Mouse (Mus musculus): ENCODE measurements at regions not wholly inside any gene's neighbourhood (a gene's known extent, or its start where the extent isn't known, plus 50 kb on each side); places are given as distances from the start of the nearest gene placed in this dataset.

DNA sequence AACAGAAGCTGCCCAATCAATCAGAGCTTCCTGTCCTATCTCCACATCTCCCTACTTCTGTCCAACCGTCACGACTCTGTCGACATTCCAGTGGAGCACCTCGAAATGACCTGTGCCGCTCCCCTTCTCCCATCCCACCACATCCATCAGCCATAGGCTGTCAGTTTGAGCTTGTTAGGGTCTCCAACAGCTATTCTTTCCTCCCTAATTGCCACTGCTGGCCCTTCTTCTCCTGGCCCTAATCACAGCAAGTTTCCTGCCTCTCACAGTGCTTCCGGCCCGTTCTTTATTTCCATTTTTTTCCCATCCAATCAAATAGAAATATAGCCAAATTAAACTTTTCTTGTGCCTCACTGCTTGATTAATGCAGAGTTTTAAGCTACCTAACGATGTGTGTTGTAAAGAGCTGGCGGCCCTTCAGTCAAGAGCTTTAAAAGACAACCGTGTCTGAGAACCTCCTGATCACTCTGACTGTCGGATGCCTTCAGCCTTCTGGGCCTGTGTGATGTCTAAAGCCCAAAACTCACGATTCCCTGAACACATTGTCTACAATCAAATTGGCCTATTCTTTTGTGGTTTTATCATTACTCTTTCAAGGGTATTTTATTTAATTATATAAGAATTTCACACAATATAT is 270.3 kb downstream of the Tgfb2 start:
- Histone ChIP-seq H3K4me3 (ENCODE audit: low read depth, low read length) (no peak overlapping the region), H3K27me3 (ENCODE audit: control insufficient read depth, insufficient read depth, low read depth, low read length) (no peaks in the 10 kb centered on the region), H3K9ac (ENCODE audit: low read depth, low read length) (no peak overlapping the region), H3K4me1 (ENCODE audit: control insufficient read depth, low read depth, low read length) (no peaks in the 10 kb centered on the region), H3K36me3 (ENCODE audit: control insufficient read depth, insufficient read depth) (no peaks in the 10 kb centered on the region), H3K27ac (ENCODE audit: low read length) (no peak overlapping the region), H3K9me3 (replicated peaks; ENCODE audit: control insufficient read depth, low read length) (no peaks in the 10 kb centered on the region), H3K4me2 (ENCODE audit: low read depth, low read length) (no peak overlapping the region)
- no peak for ATAC-seq (ENCODE audit: low read depth)
- 42% methylated on average over 12 of the region's 12 CpGs for WGBS (ENCODE audit: insufficient replicate concordance)

DNA sequence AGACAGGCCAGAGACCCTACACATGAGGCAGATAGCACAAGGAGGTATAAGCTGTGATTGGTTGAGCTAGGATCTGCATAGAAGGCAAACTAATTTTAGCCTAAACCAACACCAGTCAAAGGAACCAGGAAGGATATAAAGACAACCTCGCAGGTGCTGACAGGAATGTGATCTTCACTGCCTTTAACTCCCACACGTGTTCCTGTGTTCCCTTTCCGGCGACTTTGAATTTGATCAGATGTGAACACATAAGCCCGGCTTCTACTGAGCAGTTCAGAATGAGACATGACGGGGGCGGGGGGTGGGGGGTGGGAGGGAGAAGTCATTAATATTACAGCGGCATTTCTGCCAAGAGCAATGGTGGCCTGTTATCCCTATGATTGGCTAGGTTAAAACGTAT is 271.0 kb downstream of the Tgfb2 start:
- H3K4me1 ChIP-seq (ENCODE audit: control insufficient read depth, low read depth, low read length) = no peaks in the 10 kb centered on the region
- no peak for ATAC-seq (ENCODE audit: low read depth)
- no peak overlapping the region for H3K4me2 ChIP-seq (ENCODE audit: low read depth, low read length)
- WGBS (ENCODE audit: insufficient replicate concordance) = 52% methylated on average over 9 of the region's 9 CpGs
- H3K27ac ChIP-seq (ENCODE audit: low read length) = no peak overlapping the region
- no peaks in the 10 kb centered on the region for H3K36me3 ChIP-seq (ENCODE audit: control insufficient read depth, insufficient read depth)
- no peak overlapping the region for H3K4me3 ChIP-seq (ENCODE audit: low read depth, low read length)
- no peaks in the 10 kb centered on the region for H3K27me3 ChIP-seq (ENCODE audit: control insufficient read depth, insufficient read depth, low read depth, low read length)
- H3K9ac ChIP-seq (ENCODE audit: low read depth, low read length) = no peak overlapping the region
- no peaks in the 10 kb centered on the region for H3K9me3 ChIP-seq (replicated peaks; ENCODE audit: control insufficient read depth, low read length)

DNA sequence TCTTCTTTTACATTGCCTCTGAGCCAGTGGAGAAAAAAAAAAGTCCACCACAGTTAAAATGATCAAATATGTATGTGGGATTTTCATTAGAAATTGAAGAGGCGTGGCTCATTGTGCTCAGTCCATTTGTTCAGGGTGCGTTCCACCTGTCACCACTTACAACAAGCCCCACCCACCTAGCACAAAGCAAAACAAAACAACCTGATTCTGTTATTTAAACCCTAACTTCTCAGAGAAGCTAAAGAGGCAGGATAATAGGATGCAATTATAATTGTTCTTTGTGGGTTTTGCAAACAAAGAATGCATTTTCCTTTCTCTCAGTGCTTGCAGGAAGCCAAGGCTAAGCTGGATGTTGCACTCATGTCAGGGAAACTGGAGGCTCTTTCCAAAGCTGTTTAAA is 271.8 kb downstream of the Tgfb2 start:
- Histone ChIP-seq H3K36me3 (ENCODE audit: control insufficient read depth, insufficient read depth) (no peaks in the 10 kb centered on the region), H3K4me1 (ENCODE audit: control insufficient read depth, low read depth, low read length) (no peaks in the 10 kb centered on the region), H3K9ac (ENCODE audit: low read depth, low read length) (no peak overlapping the region), H3K27ac (ENCODE audit: low read length) (no peak overlapping the region), H3K4me2 (ENCODE audit: low read depth, low read length) (no peak overlapping the region), H3K27me3 (ENCODE audit: control insufficient read depth, insufficient read depth, low read depth, low read length) (no peaks in the 10 kb centered on the region), H3K4me3 (ENCODE audit: low read depth, low read length) (no peak overlapping the region), H3K9me3 (replicated peaks; ENCODE audit: control insufficient read depth, low read length) (no peaks in the 10 kb centered on the region)
- WGBS (ENCODE audit: insufficient replicate concordance) = 52% methylated on average over 2 of the region's 2 CpGs
- ATAC-seq (ENCODE audit: low read depth) = no peak

DNA sequence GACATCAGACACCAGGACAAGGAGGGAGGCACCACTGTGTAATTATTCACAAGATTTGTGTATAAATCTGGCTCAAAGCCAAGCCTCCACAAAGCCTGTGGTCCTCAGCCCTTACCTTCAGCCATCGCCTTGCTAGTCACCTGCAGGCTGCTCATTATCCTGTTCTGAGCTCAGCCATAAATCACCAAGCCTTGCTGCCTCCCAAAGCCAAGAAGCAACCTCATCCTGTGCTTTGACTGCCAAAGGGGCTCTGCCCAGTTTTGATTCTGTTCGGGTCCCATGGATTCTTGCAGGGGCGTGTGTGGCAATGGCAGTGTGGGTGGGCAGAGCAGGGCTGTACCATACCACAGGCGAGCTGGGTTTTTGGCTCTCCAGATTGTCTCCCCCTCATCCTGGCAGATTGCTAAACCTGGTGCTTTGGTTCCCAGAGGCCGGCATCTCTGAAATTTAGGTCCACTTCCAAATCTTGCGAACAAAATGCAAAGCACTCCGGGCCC is 272.6 kb downstream of the Tgfb2 start:
- H3K9me3 ChIP-seq (replicated peaks; ENCODE audit: control insufficient read depth, low read length) = no peaks in the 10 kb centered on the region
- ATAC-seq (ENCODE audit: low read depth) = no peak
- no peaks in the 10 kb centered on the region for H3K4me1 ChIP-seq (ENCODE audit: control insufficient read depth, low read depth, low read length)
- H3K36me3 ChIP-seq (ENCODE audit: control insufficient read depth, insufficient read depth) = no peaks in the 10 kb centered on the region
- no peak overlapping the region for H3K4me3 ChIP-seq (ENCODE audit: low read depth, low read length)
- H3K4me2 ChIP-seq (ENCODE audit: low read depth, low read length) = no peak overlapping the region
- no peaks in the 10 kb centered on the region for H3K27me3 ChIP-seq (ENCODE audit: control insufficient read depth, insufficient read depth, low read depth, low read length)
- H3K9ac ChIP-seq (ENCODE audit: low read depth, low read length) = no peak overlapping the region
- no peak overlapping the region for H3K27ac ChIP-seq (ENCODE audit: low read length)
- WGBS (ENCODE audit: insufficient replicate concordance) = 64% methylated on average over 7 of the region's 7 CpGs

DNA sequence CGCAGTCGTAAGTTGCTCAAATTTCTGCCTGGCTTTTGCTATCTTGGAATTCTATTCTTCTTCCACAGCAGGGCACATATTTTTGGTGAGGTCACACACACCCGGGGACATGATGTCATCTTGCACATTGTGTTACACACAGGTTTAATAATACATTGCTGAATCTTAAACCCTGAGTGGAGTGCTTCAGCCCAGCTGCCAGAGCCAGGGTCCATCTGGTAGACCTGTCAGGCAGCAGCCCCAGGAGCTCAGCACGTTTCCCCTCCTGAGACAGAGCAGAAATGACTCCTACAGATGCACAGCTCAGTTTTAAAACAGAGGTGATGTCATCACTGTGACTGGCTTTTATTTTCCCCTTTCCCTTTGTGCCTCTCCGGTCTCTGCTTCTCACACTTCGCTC is 280.4 kb downstream of the Tgfb2 start:
- no peaks in the 10 kb centered on the region for H3K9me3 ChIP-seq (replicated peaks; ENCODE audit: control insufficient read depth, low read length)
- WGBS (ENCODE audit: insufficient replicate concordance) = 59% methylated on average over 6 of the region's 6 CpGs

DNA sequence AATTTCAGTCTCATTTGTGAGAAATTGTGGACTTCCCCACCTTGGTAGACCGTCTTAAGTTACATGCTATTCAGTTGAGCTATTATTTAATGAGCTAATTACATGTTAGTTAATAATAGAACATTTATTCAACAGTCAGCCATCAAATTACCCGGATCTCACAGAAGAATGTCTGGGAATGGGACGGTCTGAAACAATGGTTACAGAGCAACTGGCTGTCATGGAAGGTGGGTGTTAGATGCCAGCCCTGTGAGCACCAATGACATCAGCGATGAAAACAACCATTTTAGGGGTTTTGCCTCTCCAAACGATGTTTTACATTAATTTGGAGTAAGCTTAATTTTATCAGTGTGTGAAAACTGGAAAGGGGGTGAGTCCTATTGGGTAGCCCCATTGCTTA is 281.7 kb downstream of the Tgfb2 start:
- 64% methylated on average over 5 of the region's 5 CpGs for WGBS (ENCODE audit: insufficient replicate concordance)
- H3K36me3 ChIP-seq (ENCODE audit: control insufficient read depth, insufficient read depth) = no peaks in the 10 kb centered on the region
- no peak overlapping the region for H3K27ac ChIP-seq (ENCODE audit: low read length)
- H3K4me2 ChIP-seq (ENCODE audit: low read depth, low read length) = no peak overlapping the region
- no peak overlapping the region for H3K9ac ChIP-seq (ENCODE audit: low read depth, low read length)
- no peaks in the 10 kb centered on the region for H3K27me3 ChIP-seq (ENCODE audit: control insufficient read depth, insufficient read depth, low read depth, low read length)
- no peak overlapping the region for H3K4me3 ChIP-seq (ENCODE audit: low read depth, low read length)
- ATAC-seq (ENCODE audit: low read depth) = no peak
- no peaks in the 10 kb centered on the region for H3K9me3 ChIP-seq (replicated peaks; ENCODE audit: control insufficient read depth, low read length)
- H3K4me1 ChIP-seq (ENCODE audit: control insufficient read depth, low read depth, low read length) = no peaks in the 10 kb centered on the region

More for the DNA sequence above, 280.4 kb downstream of the Tgfb2 start:
- Histone ChIP-seq H3K27ac (ENCODE audit: low read length) (no peak overlapping the region), H3K9ac (ENCODE audit: low read depth, low read length) (no peak overlapping the region), H3K4me1 (ENCODE audit: control insufficient read depth, low read depth, low read length) (no peaks in the 10 kb centered on the region), H3K4me3 (ENCODE audit: low read depth, low read length) (no peak overlapping the region), H3K36me3 (ENCODE audit: control insufficient read depth, insufficient read depth) (no peaks in the 10 kb centered on the region), H3K4me2 (ENCODE audit: low read depth, low read length) (no peak overlapping the region), H3K27me3 (ENCODE audit: control insufficient read depth, insufficient read depth, low read depth, low read length) (no peaks in the 10 kb centered on the region)
- ATAC-seq (ENCODE audit: low read depth) = no peak

DNA sequence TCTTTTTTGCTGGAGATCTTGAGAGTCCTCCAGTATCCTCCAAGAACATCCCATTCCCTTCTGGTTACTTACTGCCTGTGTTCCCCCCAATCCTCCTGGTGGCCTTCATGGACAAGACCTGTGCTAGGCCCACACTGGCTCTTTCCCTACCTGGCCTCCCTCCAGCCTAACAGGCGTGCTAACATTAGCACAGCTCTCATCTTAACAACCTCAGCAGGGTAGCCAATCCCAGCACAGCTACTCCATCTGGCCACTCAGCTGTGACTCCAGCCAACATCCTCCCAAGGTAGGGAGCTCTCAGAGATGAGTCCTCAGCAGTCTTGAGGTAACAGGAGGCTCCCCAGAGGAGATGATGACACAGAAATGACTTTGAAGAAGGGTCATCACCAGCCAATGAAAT is 288.7 kb downstream of the Tgfb2 start:
- no peak overlapping the region for H3K4me2 ChIP-seq (ENCODE audit: low read depth, low read length)
- ATAC-seq (ENCODE audit: low read depth) = no peak
- no peaks in the 10 kb centered on the region for H3K27me3 ChIP-seq (ENCODE audit: control insufficient read depth, insufficient read depth, low read depth, low read length)
- H3K4me1 ChIP-seq (ENCODE audit: control insufficient read depth, low read depth, low read length) = no peaks in the 10 kb centered on the region
- no peak overlapping the region for H3K27ac ChIP-seq (ENCODE audit: low read length)
- no peak overlapping the region for H3K9ac ChIP-seq (ENCODE audit: low read depth, low read length)
- H3K4me3 ChIP-seq (ENCODE audit: low read depth, low read length) = no peak overlapping the region
- H3K9me3 ChIP-seq (replicated peaks; ENCODE audit: control insufficient read depth, low read length) = no peaks in the 10 kb centered on the region
- WGBS (ENCODE audit: insufficient replicate concordance) = 41% methylated on average over 1 of the region's 1 CpGs
- no peaks in the 10 kb centered on the region for H3K36me3 ChIP-seq (ENCODE audit: control insufficient read depth, insufficient read depth)

DNA sequence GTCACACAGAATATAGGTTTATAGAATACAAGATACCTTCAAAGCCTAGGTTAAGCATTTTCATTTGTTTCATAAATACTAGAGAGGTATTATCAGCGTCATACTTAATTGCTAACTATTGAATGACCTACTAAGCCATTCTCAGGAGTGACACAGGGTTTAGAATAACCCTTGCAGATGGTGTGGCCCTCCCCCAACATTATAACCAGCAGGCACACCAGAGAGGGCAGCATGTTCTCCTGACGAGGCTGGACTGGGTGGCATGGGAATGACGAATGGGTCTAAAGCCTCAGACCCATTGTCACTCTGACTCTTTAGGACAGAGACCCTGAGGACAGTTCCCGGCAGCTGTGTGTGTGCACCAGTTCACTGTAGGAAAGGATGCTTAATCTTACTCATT is 290.5 kb downstream of the Tgfb2 start:
- WGBS (ENCODE audit: insufficient replicate concordance) = 56% methylated on average over 4 of the region's 4 CpGs
- Histone ChIP-seq H3K4me1 (ENCODE audit: control insufficient read depth, low read depth, low read length) (no peaks in the 10 kb centered on the region), H3K9ac (ENCODE audit: low read depth, low read length) (no peak overlapping the region), H3K27ac (ENCODE audit: low read length) (no peak overlapping the region), H3K4me3 (ENCODE audit: low read depth, low read length) (no peak overlapping the region), H3K9me3 (replicated peaks; ENCODE audit: control insufficient read depth, low read length) (no peaks in the 10 kb centered on the region), H3K27me3 (ENCODE audit: control insufficient read depth, insufficient read depth, low read depth, low read length) (no peaks in the 10 kb centered on the region), H3K36me3 (ENCODE audit: control insufficient read depth, insufficient read depth) (no peaks in the 10 kb centered on the region), H3K4me2 (ENCODE audit: low read depth, low read length) (no peak overlapping the region)
- ATAC-seq (ENCODE audit: low read depth) = no peak

DNA sequence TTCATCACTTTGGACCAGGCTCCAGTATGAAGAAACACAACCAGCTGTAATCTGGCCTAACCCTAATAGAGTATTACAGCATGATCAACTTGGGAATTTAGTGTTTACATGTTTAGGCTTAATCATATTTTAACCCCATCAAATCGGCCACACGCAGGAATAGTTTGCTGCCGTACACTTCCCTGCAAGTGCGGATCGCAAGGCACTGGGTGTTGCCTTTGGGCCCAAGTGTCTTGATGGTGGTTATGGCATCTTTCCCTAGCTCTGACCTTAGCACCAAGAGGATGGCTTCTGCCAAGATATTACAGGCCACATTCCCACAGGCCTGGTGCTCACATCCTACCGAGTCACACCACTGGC is 291.9 kb downstream of the Tgfb2 start:
- no peak overlapping the region for H3K27ac ChIP-seq (ENCODE audit: low read length)
- H3K4me2 ChIP-seq (ENCODE audit: low read depth, low read length) = no peak overlapping the region
- ATAC-seq (ENCODE audit: low read depth) = no peak

More for the DNA sequence above, 291.9 kb downstream of the Tgfb2 start:
- Histone ChIP-seq H3K4me1 (ENCODE audit: control insufficient read depth, low read depth, low read length) (no peaks in the 10 kb centered on the region), H3K9me3 (replicated peaks; ENCODE audit: control insufficient read depth, low read length) (no peaks in the 10 kb centered on the region), H3K4me3 (ENCODE audit: low read depth, low read length) (no peak overlapping the region), H3K27me3 (ENCODE audit: control insufficient read depth, insufficient read depth, low read depth, low read length) (no peaks in the 10 kb centered on the region), H3K9ac (ENCODE audit: low read depth, low read length) (no peak overlapping the region), H3K36me3 (ENCODE audit: control insufficient read depth, insufficient read depth) (no peaks in the 10 kb centered on the region)
- 77% methylated on average over 6 of the region's 6 CpGs for WGBS (ENCODE audit: insufficient replicate concordance)

All from liver, embryonic 16.5 days (tissue).